Mouse (Mus musculus) liver, embryonic 13.5 days (tissue): ENCODE results near the gene Hnf4a. TPM values are rescaled to one million over a fixed set of nuclear protein-coding genes. Genes with fewer than 3 reads are reported as not detected.

Experiments used
- ATAC-seq: fragments of 200-750 bp; cut with Nextera tagmentation; 2 replicates; pipeline ENCODE4 v1.8.0; 2017; ENCODE audit warnings: low read depth, mild to moderate bottlenecking, moderate number of reproducible peaks, moderate library complexity
- DNase-seq: peaks from one replicate; pipeline ENCODE4 v3.0.0; 2022
- H3K27ac ChIP-seq: fragments of 300-500 bp; sonication (generic); 2 replicates; pipeline ENCODE4 v1.5.1; 2015; ENCODE audit warnings: moderate library complexity, mild to moderate bottlenecking, inconsistent platforms
- H3K27me3 ChIP-seq: fragments of 300-500 bp; sonication (generic); 2 replicates; pipeline ENCODE4 v1.6.1; 2015; ENCODE audit warnings: mild to moderate bottlenecking, inconsistent platforms
- H3K36me3 ChIP-seq: fragments of 300-500 bp; sonication (generic); 2 replicates; pipeline ENCODE4 v1.6.1; 2015; ENCODE audit warnings: mild to moderate bottlenecking, inconsistent platforms
- H3K4me1 ChIP-seq: fragments of 300-500 bp; sonication (generic); replicated peaks from 2 replicates; pipeline ENCODE4 v1.6.1; 2015; ENCODE audit warnings: inconsistent platforms
- H3K4me2 ChIP-seq: fragments of 300-500 bp; sonication (generic); 2 replicates; pipeline ENCODE4 v1.6.1; 2015; ENCODE audit warnings: inconsistent platforms, mild to moderate bottlenecking, moderate library complexity
- H3K4me3 ChIP-seq: fragments of 300-500 bp; sonication (generic); replicated peaks from 2 replicates; pipeline ENCODE4 v1.5.1; 2015; ENCODE audit warnings: mild to moderate bottlenecking, inconsistent platforms
- H3K9ac ChIP-seq: fragments of 300-500 bp; sonication (generic); 2 replicates; pipeline ENCODE4 v1.6.1; 2015; ENCODE audit warnings: mild to moderate bottlenecking, inconsistent platforms
- H3K9me3 ChIP-seq: fragments of 300-500 bp; sonication (generic); replicated peaks from 2 replicates; pipeline ENCODE4 v1.6.1; 2016; ENCODE audit warnings: inconsistent platforms
- WGBS: fragments of 180-500 bp; shearing (Covaris S2); methylation state at CpG from one replicate; pipeline ENCODE4 v1.1.7; 2015; ENCODE audit not compliant: insufficient replicate concordance; 5-methylcytosine and 5-hydroxymethylcytosine counted together
- polyA plus RNA-seq: library from polyadenylated mRNA; unstranded; fragments of >200 nt; fragmentation: Nextera tagmentation; extraction: Ambion mirVana; gene quantifications from 2 replicates; pipeline ENCODE4 v1.2.1, GENCODE M21; 2015

Gene Hnf4a
- polyA plus RNA-seq, 1 experiment from 2014 or later, result 12.3 TPM

- H3K4me3 ChIP-seq, result no peak overlapping the region
- peaks cover 23% of the 10 kb centered on the region for H3K36me3 ChIP-seq
- WGBS, result 85% methylated on average over 6 of the region's 6 CpGs
- H3K27ac ChIP-seq, result no peak overlapping the region
- H3K9me3 ChIP-seq, result no peaks in the 10 kb centered on the region
- peaks cover 23% of the 10 kb centered on the region for H3K4me1 ChIP-seq
- ATAC-seq (no peak), DNase-seq (no peak)
- no peak overlapping the region for H3K9ac ChIP-seq
- no peak overlapping the region for H3K4me2 ChIP-seq
- no peaks in the 10 kb centered on the region for H3K27me3 ChIP-seq
Measured at GRCm38 (mm10) chr2:163467585-163467984, 39.0 kb upstream of the Hnf4a start.

DNA sequence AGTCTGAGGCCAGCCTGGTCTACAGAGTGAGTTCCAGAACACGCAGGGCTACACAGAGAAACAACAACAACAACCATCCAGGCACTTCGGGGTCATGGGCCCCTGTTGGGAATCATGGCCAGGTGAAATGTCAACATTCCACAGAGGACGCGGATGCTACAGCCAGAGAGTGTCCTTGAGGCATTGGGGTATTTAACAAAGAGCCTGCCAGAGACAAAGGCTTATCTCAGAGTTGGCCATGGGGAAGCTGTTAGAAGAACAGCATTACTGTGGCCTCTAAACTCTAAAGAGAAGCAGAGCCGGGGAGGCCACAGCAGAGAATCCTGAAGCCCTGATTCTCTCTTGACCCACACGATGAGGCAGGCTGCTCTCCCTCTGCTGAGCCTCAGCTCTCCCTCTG, 37.7 kb upstream of the Hnf4a start:
- Histone ChIP-seq H3K27me3 (0 out of 2 replicates have a peak, but pooled peaks cover 4% of the 10 kb centered on the region), H3K4me1 (peaks cover 19% of the 10 kb centered on the region), H3K9ac (no peak overlapping the region), H3K9me3 (no peaks in the 10 kb centered on the region), H3K4me3 (no peak overlapping the region), H3K4me2 (no peak overlapping the region), H3K27ac (no peak overlapping the region), H3K36me3 (peaks cover 23% of the 10 kb centered on the region)
- DNase-seq (no peak), ATAC-seq (no peak)
- WGBS, result 81% methylated on average over 6 of the region's 6 CpGs

- no peak overlapping the region for H3K27ac ChIP-seq
- H3K36me3 ChIP-seq, result peaks cover 23% of the 10 kb centered on the region
- no peak for DNase-seq
- H3K4me2 ChIP-seq, result no peak overlapping the region
- H3K9ac ChIP-seq, result no peak overlapping the region
- H3K4me3 ChIP-seq, result no peak overlapping the region
- H3K9me3 ChIP-seq, result no peaks in the 10 kb centered on the region
- 0 out of 2 replicates have a peak, but pooled peaks cover 5% of the 10 kb centered on the region for H3K27me3 ChIP-seq
- 84% methylated on average over 15 of the region's 15 CpGs for WGBS
- H3K4me1 ChIP-seq, result peaks cover 19% of the 10 kb centered on the region
- ATAC-seq, result no peak
Measured at GRCm38 (mm10) chr2:163469711-163470110, 36.9 kb upstream of the Hnf4a start.

GRCm38 (mm10) chr2:163471136-163471535, 35.5 kb upstream of the Hnf4a start:
- Histone ChIP-seq H3K4me3 (peak overlapping the region; percentile 86), H3K27ac (no peak overlapping the region), H3K9me3 (no peaks in the 10 kb centered on the region), H3K9ac (peak overlapping the region; percentile 87), H3K27me3 (0 out of 2 replicates have a peak, but pooled peaks cover 5% of the 10 kb centered on the region), H3K4me2 (peak overlapping the region; percentile 90), H3K4me1 (peaks cover 19% of the 10 kb centered on the region), H3K36me3 (peaks cover 23% of the 10 kb centered on the region)
- no peak for DNase-seq
- no peak for ATAC-seq
- WGBS, result 67% methylated on average over 3 of the region's 3 CpGs

GRCm38 (mm10) chr2:163471710-163472465, 34.7 kb upstream of the Hnf4a start:
- H3K27ac ChIP-seq, result peak overlapping the region; percentile 77
- H3K4me2 ChIP-seq, result peak overlapping the region; percentile 90
- no peak for DNase-seq
- H3K36me3 ChIP-seq, result peaks cover 23% of the 10 kb centered on the region
- peak; percentile 86 for ATAC-seq
- H3K9ac ChIP-seq, result peak overlapping the region; percentile 87
- peak overlapping the region; percentile 86 for H3K4me3 ChIP-seq
- H3K27me3 ChIP-seq, result 0 out of 2 replicates have a peak, but pooled peaks cover 5% of the 10 kb centered on the region
- peaks cover 19% of the 10 kb centered on the region for H3K4me1 ChIP-seq
- 4% methylated on average over 36 of the region's 36 CpGs for WGBS
- no peaks in the 10 kb centered on the region for H3K9me3 ChIP-seq

- H3K9ac ChIP-seq, result peak within 1 kb of the TSS; percentile 87
- H3K4me2 ChIP-seq, result peak within 1 kb of the TSS; percentile 90
- H3K4me1 ChIP-seq, result peaks cover 19% of the 10 kb centered on the region
- peaks cover 23% of the 10 kb centered on the region for H3K36me3 ChIP-seq
- DNase-seq (peak; percentile 94), ATAC-seq (peak; percentile 92)
- H3K9me3 ChIP-seq, result no peaks in the 10 kb centered on the region
- 0% methylated on average over 30 of the region's 30 CpGs for WGBS
- peak within 1 kb of the TSS; percentile 86 for H3K4me3 ChIP-seq
- peak within 1 kb of the TSS; percentile 77 for H3K27ac ChIP-seq
- 0 out of 2 replicates have a peak, but pooled peaks cover 5% of the 10 kb centered on the region for H3K27me3 ChIP-seq
Measured at GRCm38 (mm10) chr2:163472466-163472851, 34.1 kb upstream of the Hnf4a start, which contains the start of gene Fitm2. Gene Fitm2, minus strand, starts transcription at chr2:163472629.

GRCm38 (mm10) chr2:163480191-163480825, 26.3 kb upstream of the Hnf4a start:
- H3K9ac ChIP-seq, result no peak overlapping the region
- H3K4me1 ChIP-seq, result 0 out of 2 replicates have a peak, but pooled peaks cover 5% of the 10 kb centered on the region
- H3K27ac ChIP-seq, result no peak overlapping the region
- no peaks in the 10 kb centered on the region for H3K9me3 ChIP-seq
- ATAC-seq, result no peak
- H3K27me3 ChIP-seq, result peaks cover 38% of the 10 kb centered on the region
- no peak overlapping the region for H3K4me2 ChIP-seq
- H3K4me3 ChIP-seq, result no peak overlapping the region
- 49% methylated on average over 18 of the region's 18 CpGs for WGBS
- no peaks in the 10 kb centered on the region for H3K36me3 ChIP-seq
- DNase-seq, result no peak

GRCm38 (mm10) chr2:163481539-163482029, 25.0 kb upstream of the Hnf4a start:
- H3K27me3 ChIP-seq, result peaks cover 38% of the 10 kb centered on the region
- H3K27ac ChIP-seq, result no peak overlapping the region
- no peak for DNase-seq
- H3K4me2 ChIP-seq, result peak overlapping the region; percentile 39
- 5% methylated on average over 21 of the region's 21 CpGs for WGBS
- H3K36me3 ChIP-seq, result no peaks in the 10 kb centered on the region
- H3K4me3 ChIP-seq, result peak overlapping the region; percentile 7
- peak; percentile 57 for ATAC-seq
- H3K4me1 ChIP-seq, result 0 out of 2 replicates have a peak, but pooled peaks cover 5% of the 10 kb centered on the region
- H3K9me3 ChIP-seq, result no peaks in the 10 kb centered on the region
- no peak overlapping the region for H3K9ac ChIP-seq

- no peak for ATAC-seq
- 66% methylated on average over 3 of the region's 3 CpGs for WGBS
- H3K27me3 ChIP-seq, result peaks cover 14% of the 10 kb centered on the region
- no peak overlapping the region for H3K4me3 ChIP-seq
- no peaks in the 10 kb centered on the region for H3K4me1 ChIP-seq
- no peaks in the 10 kb centered on the region for H3K36me3 ChIP-seq
- no peak overlapping the region for H3K27ac ChIP-seq
- no peak overlapping the region for H3K4me2 ChIP-seq
- no peak for DNase-seq
- H3K9ac ChIP-seq, result no peak overlapping the region
- no peaks in the 10 kb centered on the region for H3K9me3 ChIP-seq
Measured at GRCm38 (mm10) chr2:163487360-163487759, 19.2 kb upstream of the Hnf4a start.

- no peak overlapping the region for H3K4me3 ChIP-seq
- H3K9ac ChIP-seq, result no peak overlapping the region
- H3K27me3 ChIP-seq, result no peaks in the 10 kb centered on the region
- H3K4me1 ChIP-seq, result no peaks in the 10 kb centered on the region
- no peaks in the 10 kb centered on the region for H3K36me3 ChIP-seq
- WGBS, result 41% methylated on average over 5 of the region's 5 CpGs
- no peak for ATAC-seq
- no peak overlapping the region for H3K4me2 ChIP-seq
- no peaks in the 10 kb centered on the region for H3K9me3 ChIP-seq
- DNase-seq, result no peak
- no peak overlapping the region for H3K27ac ChIP-seq
Measured at GRCm38 (mm10) chr2:163489725-163490291, 16.8 kb upstream of the Hnf4a start.

DNA sequence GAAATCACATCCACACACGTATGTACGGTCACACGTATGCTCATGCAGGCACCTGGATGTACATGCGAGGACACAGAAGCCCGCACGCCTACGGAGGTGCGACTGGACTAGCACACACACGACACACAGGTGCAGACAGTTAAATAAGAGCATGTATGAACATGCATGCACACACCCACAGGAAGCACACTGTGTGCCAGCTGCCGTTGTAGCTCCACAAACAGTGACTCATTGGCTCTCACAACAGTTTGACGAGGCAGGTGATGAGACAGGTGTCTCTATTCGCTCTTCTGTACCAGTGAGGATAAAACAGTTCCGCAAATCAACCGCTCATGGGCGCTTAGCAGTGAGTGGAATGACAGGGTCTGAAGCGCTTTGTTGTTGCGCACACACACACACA, 16.0 kb upstream of the Hnf4a start:
- H3K4me1 ChIP-seq, result no peaks in the 10 kb centered on the region
- H3K27ac ChIP-seq, result no peak overlapping the region
- no peak for DNase-seq
- no peak overlapping the region for H3K4me3 ChIP-seq
- no peaks in the 10 kb centered on the region for H3K36me3 ChIP-seq
- no peak overlapping the region for H3K9ac ChIP-seq
- 75% methylated on average over 17 of the region's 17 CpGs for WGBS
- H3K9me3 ChIP-seq, result no peaks in the 10 kb centered on the region
- ATAC-seq, result no peak
- H3K27me3 ChIP-seq, result no peaks in the 10 kb centered on the region
- no peak overlapping the region for H3K4me2 ChIP-seq
